Mouse (Mus musculus) CD4-positive, CD25-positive, alpha-beta regulatory T cell, adult 4 months (primary cell): ENCODE results near the gene Misp. TPM values are rescaled to one million over a fixed set of nuclear protein-coding genes. Genes with fewer than 3 reads are reported as not detected.

ENCODE experiments used
- ATAC-seq: one replicate; pipeline ENCODE4 v1.8.0; 2017
- polyA plus RNA-seq, 2 experiments: library from polyadenylated mRNA; unstranded; fragments of 100-300 nt; shearing (Covaris generic); gene quantifications; one replicate each; pipeline ENCODE4 v1.2.1; 2017

Gene Misp
- polyA plus RNA-seq, 2 experiments from 2014 or later, result 0.27 TPM; not detected in 1

DNA sequence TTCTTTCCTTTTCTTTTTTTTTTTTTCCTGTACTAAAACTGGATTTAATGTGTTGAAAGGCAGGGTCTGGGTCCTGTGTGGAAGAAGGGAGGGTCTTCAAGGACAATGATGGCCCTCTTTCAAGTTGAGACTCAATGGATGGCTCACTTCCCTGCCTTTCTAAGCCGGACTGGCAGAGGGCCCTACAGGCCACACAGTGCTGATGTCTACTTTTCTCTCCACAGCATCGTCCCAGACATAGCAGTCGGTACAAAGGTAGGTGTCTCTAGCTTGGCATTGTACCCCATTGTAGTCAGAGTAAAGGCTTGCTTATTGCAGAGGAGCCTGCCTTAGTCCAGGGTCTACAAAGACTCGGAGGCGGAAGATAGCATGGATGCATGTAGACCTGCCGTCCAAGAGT, 35.5 kb downstream of the Misp start:
- ATAC-seq, result no peak

DNA sequence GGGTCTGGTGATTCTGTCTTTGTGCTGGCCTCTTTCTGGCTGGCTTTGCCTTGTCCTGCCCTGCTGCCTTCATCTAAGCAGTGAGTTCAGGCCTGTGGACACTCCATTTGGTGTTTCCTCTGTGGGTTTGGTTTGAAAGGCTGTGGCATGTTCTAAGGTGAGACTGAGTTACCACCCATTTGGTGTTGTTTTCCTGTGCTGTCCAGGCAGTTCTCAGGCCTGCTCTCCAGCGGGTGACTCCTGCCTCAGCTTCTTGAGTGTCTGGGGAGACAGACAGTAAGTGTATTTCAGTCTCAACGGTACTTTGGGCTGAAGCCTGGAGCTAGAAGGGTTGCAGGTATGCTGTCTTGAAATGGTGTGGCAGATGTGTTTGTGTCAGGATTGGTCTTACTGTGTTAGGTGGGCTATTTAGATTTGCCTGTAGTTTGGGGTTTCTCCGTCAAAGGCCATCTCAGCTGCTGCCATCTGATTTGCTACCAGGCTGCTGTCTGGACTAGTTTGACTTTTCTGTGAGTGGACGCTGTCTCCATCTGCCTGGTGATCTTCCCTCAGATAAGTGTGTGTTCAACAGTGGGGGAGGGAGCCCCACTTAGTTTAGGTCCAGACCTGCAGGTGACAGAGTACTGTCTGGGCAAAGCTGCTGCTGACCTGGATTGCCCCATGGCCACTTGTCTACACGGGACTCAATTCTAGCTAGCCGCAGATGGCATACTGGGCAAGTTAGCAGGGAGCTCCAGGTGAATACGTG, 36.1 kb downstream of the Misp start:
- ATAC-seq, result no peak

DNA sequence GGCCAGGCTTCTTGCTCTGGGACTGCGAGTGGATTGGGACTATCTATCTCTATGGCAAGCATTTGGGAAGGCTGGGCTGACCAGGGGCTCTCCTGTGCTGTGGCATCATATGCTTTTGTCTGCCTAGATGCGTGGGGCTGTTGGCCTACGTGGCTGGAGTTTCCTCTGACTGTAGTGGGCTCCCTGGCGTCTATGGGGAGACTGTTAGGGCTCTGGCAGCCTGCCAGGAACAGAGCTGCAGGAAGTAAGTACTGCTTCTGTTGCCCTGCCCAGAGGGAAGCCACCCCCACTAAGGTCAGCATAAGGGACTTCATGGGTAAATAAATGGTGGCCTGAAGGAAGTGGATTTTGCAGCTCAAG, 36.6 kb downstream of the Misp start:
- no peak for ATAC-seq

DNA sequence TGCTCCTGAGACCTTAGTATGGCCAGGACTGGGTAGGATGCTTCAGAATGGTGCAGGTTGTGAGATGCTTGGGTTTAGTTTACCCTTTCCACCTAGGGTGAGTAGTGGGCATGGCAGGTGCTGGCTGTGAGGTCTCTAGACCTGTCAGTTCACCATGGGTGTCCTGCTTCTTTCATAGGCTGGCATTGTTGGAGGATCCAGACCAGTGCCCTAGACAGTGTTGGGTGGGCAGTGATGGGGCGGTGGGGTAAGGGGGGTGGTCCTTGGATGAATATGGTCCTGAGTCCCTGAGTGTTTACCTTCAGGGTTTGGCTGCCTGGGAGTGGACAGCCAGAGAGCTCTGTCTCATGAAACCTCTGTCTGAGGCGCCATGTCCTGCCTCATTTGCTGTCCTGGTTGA, 37.1 kb downstream of the Misp start:
- ATAC-seq, result no peak

DNA sequence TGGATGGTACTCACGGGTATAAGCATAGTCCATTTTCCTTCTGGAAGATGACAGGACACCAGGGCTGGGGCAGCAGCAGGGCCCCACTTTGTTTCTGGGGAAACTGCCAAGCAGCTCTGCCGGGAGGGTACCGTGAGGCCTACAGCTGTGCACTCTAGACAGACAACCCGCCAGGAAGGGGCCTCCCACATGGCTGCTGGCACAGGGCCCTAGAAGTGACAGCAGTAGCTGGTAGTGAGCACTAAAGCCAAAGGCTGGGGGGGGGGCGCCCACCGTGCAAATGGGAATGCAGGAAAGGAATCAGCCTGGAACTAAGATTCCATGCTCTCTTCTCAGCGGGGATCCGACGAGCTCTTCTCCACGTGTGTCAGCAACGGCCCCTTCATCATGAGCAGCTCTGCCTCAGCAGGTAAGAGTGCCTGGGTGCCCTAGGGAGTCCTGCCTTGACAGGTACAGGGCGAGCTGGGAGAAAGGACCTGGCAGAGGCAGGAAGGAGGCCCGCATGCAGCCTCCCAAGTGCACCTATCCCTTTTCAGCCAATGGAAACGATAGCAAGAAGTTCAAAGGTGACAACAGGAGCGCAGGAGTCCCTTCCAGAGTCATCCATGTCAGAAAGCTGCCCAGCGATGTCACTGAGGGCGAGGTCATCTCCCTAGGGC, 37.8 kb downstream of the Misp start:
- ATAC-seq, result no peak

DNA sequence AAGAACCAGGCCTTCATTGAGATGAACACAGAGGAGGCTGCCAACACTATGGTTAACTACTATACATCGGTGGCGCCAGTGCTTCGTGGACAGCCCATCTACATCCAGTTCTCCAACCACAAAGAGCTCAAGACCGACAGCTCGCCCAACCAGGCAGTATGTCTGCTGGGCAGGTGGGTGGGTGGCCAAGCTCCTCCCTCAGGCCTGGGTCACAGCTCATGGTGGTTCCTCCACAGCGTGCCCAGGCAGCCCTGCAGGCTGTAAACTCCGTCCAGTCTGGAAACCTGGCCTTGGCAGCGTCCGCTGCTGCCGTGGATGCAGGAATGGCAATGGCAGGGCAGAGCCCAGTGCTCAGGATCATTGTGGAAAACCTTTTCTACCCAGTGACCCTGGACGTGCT, 38.3 kb downstream of the Misp start:
- ATAC-seq, result no peak

DNA sequence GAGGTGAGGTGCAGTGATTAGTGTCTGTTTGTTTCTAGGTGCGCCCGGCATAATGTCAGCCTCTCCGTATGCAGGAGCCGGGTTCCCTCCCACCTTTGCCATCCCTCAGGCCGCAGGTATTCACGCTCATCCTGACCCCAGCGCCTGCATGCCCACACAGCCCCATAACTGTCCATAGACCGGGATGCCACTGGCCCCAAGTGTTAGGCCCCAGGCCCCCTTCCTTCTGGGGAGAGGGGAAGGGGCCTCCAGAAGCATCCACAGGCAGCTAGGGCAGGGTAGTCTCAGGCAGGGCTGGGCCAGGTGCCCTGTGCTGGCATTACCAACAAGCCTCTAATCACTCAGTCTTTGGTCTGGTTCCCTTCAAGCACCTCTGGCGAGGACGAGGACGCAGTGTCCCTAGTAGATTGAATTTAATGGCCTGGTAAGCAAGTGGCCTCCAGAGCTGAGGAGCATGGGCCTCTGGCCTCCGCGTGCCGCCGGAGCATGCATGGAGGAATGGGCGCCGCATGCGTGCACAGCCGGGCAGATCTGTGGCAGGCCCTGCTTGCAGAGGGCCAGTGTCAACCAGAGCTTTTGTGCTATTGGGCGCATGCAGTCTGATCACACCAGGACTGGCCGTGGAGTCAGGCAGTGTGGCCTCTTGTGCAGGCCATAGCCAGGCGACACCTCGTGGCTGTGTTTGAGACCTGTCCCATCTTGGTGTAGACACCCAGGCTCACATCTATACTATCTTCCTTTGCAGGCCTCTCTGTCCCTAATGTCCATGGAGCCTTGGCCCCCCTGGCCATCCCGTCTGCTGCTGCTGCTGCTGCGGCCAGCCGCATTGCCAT, 39.5 kb downstream of the Misp start:
- ATAC-seq, result no peak

DNA sequence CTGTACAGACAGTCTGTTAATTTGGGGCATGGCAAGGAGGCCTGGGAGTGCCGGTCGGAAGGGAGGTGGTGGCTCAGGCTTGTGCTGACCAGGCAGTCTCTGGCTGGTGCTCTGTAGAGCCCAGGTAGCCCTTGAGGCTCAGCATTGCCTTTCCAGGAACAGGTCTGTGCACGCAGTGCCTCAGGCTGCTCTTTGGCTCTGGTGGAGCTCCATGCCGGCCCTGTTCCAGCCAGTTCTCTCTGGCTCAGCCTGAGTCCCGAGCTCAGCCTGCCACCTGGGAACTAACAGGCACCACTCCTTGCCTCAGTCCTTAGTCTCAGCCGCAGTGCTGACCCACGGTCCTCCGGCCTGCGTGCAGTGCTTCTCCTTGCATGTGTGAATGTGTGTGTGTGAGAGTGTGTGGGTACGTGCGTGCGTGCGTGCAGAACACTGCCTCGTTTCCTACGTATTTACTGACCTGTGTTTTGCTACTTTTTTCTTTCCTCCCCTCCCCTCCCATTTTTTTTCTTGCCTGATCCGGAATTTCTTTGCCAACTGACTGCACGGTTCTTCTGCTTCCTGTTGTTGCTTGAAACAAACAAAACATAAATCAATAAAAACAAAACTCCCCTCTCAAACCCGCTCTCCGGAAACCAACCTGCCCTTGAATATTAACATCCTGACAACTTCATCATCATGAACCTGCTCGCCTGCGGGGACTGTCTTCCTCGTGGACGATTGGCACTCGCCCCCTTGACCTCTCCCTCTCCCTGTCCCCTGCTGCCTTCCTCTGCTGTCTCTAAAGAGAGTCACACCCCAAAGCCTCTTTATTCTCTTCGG, 40.6 kb downstream of the Misp start:
- no peak for ATAC-seq

DNA sequence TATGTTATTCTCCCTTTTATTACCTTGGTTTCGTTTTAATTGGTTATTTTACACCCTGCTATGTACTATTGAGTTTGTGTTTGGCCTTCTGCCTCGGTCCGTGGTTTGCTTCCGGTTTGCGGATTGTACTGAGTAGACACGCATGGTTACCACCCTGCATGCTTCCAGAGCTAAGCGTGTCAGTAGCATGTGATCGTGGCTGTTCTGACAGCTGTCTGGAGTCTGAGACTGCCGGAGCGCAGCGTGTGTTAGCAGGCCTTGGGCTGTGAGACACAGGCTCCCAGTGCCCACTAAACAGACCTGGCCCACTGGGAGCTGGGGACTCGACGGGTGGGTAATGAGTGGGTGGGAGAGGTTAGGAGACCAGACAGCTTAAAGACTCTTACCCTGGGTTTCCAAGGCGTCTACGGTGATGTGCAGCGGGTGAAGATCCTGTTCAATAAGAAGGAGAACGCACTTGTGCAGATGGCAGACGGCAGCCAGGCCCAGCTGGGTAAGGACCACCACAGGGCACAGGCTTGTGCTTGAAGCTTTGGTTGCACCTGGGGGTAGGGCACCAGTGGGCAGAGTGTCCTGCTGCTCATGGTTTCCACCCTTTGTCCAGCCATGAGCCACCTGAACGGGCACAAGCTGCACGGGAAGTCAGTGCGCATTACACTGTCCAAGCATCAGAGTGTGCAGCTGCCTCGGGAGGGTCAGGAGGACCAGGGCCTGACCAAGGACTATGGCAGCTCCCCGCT, 41.4 kb downstream of the Misp start:
- no peak for ATAC-seq

DNA sequence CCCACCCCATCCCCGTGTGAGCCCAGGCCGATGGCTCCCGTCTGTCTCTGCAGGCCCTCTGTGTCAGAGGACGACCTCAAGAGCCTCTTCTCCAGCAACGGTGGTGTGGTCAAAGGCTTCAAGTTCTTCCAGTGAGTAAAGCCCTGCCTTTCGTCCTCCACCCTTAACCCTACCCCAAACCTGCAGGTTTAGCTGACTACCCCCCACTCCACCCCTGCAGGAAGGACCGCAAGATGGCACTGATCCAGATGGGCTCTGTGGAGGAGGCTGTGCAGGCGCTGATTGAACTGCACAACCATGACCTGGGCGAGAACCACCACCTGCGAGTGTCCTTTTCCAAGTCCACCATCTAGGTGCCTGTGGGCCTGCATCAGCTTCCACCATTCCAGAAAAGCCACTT, 42.1 kb downstream of the Misp start:
- no peak for ATAC-seq

DNA sequence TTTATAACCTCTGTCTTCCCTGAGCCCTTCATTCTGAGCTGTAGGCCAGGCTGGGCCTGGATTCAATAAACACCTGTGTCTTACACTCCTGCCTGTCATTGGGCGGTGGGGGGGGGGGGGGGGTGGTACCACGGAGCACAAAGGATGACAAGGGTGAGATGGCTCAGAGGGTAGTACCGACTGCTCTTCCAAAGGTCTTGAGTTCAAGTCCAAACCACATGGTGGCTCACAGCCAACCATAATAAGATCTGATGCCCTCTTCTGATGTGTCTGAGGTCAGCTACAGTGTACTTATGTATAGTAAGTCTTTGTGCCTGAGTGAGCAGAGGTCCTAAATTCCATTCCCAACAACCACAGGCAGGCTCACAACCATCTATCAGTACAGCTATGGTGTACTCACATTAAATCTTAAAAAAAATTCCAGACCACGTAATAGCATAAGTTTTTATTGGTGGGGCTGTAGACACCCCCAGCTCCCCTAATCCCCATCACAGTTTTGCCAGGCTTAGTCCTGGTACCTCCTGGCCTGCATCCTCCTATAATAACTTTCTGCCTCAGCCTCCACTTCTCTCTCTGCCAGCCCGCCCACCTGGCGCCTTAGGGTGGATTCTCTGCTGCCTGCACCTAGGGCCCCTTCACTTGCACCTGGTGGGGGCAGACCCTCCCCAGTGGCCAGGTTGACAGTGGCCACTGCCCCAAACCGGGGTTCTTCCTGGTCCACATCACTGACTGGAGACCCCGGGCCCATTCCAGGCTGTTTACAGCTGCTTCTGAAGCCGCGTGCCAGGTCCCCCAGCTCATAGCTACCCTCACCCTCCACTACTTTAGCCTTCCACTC, 43.8 kb downstream of the Misp start:
- no peak for ATAC-seq

DNA sequence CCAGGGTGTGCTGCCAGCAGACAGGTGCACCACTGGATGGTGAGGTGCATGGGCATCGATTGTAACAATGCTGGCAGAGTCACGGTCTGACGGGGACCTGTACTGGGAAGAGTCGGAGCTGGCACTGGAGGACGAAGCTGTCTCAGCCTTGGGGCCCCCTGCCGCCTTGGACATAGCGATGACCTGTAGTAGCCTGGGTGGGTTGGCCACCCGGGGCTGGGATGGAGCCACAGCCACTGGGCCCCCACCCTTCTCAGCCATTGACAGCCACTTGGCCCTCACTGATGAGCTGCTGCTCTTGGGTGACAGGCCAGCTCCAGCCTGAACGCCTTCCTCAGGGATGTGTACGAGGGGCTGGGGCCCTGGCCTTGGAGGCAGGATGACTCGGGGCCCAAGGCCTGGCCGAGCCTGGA, 44.4 kb downstream of the Misp start:
- no peak for ATAC-seq

DNA sequence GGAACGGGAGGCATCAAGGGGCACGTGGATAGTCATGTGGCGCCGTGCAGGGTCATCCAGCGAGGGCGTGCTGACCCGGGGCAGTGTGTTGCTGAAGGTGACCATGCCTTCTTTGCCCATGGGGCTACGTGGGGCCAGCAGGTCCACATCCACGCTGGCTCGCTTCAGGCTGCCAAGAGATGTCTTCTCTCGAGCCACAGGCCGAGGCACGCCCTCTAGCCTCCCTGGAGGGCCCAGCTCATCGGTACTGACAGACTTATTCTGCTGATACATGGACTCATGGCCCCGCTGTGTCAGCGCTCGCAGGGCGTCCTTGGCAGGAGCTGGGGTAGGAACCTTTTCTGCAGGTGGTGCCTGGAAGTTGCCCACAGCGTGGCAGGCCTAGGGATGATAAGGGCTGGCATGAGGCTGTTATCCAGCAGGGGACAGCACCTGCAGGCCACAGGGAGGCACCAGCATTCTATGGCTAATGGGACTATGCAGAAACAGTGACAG, 45.1 kb downstream of the Misp start:
- no peak for ATAC-seq

DNA sequence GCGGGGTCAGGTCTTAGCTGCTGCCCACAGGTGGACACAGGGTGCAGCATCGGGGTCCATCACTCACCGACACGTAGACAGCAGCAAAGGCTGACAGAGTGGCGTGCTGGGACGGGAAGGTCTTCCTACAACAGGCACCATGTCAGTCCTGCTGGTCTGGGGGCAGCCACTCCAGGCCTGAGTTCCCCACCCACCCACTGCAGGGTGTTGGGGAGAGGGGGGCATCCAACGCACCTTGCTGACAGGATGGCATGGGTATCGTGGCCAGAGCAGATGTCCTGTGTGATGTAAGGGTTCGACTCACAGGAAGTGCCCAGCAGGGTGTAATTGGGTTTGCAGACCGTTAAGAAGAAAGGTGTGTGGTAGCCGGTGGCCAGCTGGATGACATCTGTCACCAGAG, 45.8 kb downstream of the Misp start:
- ATAC-seq, result no peak

DNA sequence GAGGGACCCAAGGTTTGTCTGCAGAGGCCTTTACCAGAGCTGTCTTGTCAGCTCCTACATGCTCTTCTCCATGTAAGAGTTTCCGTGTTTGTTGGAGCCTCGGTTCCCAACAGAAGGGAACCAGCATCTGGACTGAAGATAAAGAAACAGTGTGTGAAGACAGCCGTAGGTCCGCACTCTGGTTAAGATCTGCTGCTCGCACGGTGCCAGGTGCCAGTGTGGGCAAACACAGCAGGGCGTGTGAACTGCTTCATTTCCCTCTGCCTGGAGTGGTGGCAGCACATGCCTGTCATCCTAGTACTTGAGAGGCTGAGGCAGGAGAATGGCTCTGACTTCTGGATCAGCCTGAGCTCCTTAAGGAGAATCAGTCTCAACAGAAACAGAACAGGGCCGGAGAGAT, 51.1 kb downstream of the Misp start:
- no peak for ATAC-seq

DNA sequence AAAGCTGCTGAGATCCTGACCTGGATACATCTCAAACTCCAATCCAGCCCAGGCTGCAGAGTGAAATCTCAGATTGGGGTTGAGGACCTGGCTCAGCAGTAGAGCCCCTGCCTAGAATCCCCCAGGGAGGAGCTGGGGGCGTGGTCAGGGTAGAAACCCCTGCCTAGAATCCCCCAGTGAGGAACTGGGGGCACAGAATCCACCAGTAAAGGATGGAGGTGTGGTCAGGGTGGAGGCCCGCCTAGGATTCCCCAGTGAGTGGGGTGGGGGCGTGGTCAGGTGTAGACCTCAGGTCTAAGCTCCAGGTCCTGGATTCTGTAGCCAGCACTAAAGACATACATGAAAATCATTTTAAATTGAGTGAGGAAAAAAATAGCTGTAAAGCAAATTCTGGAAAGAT, 52.1 kb downstream of the Misp start:
- ATAC-seq, result no peak

DNA sequence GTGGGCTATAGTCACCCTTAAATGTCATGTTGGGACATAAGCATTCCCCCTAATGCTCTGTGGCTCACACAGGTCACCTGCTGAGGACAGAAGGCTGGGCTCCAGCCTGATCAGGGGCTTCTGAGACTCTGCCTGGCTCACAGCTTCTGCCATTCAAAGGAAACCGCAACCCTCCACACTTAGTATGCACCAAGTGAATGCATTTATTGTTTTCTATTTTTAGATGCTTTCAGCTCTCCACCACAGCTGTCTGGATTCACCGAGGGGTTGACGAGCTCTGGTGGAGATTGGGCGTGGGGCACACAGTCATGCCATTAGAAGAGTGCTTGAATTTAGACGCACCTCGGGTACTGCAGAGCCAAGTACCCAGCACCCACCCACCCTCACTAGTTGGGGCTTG, 52.5 kb downstream of the Misp start:
- ATAC-seq, result no peak

DNA sequence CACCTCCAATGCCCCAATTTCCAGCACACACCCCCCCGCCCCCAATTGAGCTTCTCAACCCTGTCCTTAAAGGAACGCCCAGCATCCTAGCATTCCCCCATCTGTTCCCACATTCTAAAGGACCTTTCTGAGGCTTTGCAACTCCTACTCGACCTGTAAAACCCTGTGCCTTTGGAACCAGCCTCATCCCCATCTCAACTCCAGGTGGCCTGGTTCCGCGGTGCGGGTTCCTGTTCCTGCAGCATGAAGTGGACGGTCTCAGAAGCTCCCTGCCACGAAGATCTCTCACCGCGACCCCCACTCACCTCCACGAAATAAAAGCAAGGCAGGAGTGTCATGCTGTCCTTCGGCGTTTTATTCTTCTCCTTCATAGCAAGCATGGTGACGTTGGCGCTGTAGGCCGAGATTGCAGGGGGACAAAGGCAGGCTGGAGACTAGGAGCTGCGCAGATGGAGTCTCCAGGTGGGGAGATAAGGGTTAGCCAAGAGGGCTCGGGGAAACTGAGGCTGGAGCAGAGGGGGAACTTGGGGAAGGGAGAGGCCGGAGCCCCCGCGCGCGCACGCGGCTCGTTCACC, 53.0 kb downstream of the Misp start:
- ATAC-seq, result no peak

DNA sequence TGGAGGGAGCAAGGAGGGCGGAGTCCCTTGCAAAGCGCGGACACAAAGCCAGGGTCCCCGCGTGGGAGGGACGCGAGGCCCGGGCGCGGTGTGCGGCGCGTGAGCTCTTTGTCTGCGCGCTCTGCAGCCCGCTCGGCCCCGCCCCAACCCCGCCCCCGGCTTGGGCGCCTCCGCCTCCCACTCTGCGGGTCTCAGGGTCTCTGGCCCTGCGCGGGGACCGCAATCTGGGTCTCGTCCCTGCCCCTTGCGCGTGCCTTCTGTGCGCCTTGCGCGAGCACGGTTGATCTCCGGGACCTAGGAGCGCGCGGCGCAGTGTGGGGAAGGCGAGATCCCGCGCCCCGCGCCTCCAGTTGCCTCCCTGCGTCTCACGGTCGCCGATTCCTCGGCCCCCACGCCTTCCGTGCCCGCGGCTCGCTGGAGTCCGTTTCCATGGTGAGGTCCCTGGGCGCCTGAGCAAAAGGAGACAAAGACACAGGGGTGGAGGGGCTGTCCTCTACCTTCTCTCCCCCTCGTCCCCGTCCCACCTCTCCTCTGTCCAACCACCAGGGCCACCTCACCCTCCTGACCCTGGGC, 53.6 kb downstream of the Misp start, which contains the start of the genes Prtn3 and Plppr3:
Gene Prtn3, plus strand, starts transcription at position 187 of the 573 bp plus-strand sequence.
Gene Plppr3, minus strand, starts transcription at position 345 of the 573 bp plus-strand sequence.
- ATAC-seq, result no peak

DNA sequence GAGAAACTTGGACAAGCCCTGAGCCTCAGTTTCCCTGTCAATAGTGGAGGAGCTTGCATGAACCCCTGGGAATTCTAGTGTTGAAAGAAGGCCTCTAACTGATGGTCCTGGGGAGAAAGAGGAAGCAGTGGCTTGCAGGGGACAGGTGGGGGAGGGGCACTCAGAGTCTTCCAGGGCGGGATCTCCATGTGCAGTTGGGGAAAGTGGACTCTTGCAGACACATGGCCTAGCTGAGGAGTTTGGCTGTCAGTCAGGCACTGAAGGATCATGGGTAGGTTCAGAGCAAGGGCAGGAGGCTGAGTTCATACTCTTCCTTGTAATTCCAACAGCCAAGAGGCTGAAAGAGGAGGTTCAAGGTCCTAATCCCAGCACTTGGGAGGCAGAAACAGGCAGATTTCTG, 56.4 kb downstream of the Misp start:
- no peak for ATAC-seq
